Mouse (Mus musculus) E14TG2a.4 (cell line): ENCODE measurements around the gene Cxcl9.

Experiments used
- H3K27me3 ChIP-seq: 2 replicates; pipeline ENCODE4 v1.6.1; 2014; ENCODE audit warnings: low read length, control low read depth; ENCODE audit not compliant: insufficient read depth
- H3K36me3 ChIP-seq: 2 replicates; pipeline ENCODE4 v1.6.1; 2014; ENCODE audit warnings: low read length, control low read depth; ENCODE audit not compliant: insufficient read depth
- H3K4me1 ChIP-seq: replicated peaks from 2 replicates; pipeline ENCODE4 v1.6.1; 2014; ENCODE audit warnings: low read depth, low read length, control low read depth
- H3K4me3 ChIP-seq: replicated peaks from 2 replicates; pipeline ENCODE4 v1.5.1; 2014; ENCODE audit warnings: mild to moderate bottlenecking, low read length
- H3K9me3 ChIP-seq: 2 replicates; pipeline ENCODE4 v1.6.1; 2014; ENCODE audit warnings: low read length, control low read depth
- CTCF ChIP-seq: conservative IDR thresholded peaks from 2 replicates; pipeline ENCODE4 v1.5.1; 2014; ENCODE audit warnings: low read length
- NANOG ChIP-seq: IDR thresholded peaks from 2 replicates; pipeline ENCODE4 v1.6.1; 2014; ENCODE audit warnings: borderline replicate concordance, low read length, mixed read lengths
- POU5F1 ChIP-seq: IDR thresholded peaks from 2 replicates; pipeline ENCODE4 v1.6.1; 2014; ENCODE audit warnings: low read length, borderline replicate concordance

The Cxcl9 gene

DNA sequence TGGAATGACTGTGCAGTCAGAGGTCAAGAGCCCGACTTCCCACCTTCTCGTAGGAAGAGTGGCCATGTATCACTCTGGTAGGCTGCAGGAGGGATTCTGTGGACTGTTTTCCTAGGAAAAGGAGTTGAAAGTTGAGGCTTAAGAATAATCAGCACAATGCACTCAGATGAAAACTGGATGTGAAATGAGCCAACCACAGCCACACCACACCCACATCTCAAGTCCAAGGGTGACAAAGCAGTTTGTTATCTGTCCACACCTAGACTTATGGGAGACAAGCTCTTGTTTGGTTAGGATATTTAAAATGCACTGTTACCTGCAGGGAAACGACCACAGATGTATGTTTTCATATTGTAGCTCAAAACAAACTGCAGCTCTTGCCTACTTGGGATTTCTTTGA, 44.8 kb downstream of the Cxcl9 start:
- no peak for TF ChIP-seq CTCF
- TF ChIP-seq NANOG, result no peak
- TF ChIP-seq POU5F1, result no peak
- H3K27me3 ChIP-seq, result no peaks in the 10 kb centered on the region
- no peak overlapping the region for H3K4me3 ChIP-seq
- H3K4me1 ChIP-seq, result peaks cover 19% of the 10 kb centered on the region
- peaks cover 55% of the 10 kb centered on the region for H3K36me3 ChIP-seq
- H3K9me3 ChIP-seq, result no peaks in the 10 kb centered on the region

DNA sequence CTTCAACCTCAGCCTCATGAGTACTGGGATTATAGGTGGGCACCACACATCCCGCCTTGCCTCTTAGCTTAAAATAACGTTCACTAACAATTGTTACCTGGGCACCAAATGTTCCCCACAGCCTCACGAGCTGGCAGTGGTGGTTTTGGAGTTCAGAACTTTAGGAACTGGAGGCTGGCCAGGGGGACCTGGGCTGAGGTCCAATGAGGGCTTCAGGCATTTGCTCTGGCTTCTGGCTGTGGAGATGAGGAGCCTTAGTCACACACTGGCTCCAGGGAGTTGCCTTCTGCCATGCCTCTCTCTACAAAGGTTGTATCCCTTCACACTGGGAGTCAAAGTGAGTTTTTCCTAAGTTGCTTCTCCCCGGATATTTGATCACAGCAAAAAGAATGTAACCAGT, 45.3 kb downstream of the Cxcl9 start:
- Histone ChIP-seq H3K27me3 (0 out of 2 replicates have a peak, but pooled peaks cover 1% of the 10 kb centered on the region), H3K4me3 (no peak overlapping the region), H3K36me3 (peaks cover 50% of the 10 kb centered on the region), H3K9me3 (no peaks in the 10 kb centered on the region), H3K4me1 (peaks cover 20% of the 10 kb centered on the region)
- TF ChIP-seq CTCF (no peak), NANOG (no peak), POU5F1 (no peak)

DNA sequence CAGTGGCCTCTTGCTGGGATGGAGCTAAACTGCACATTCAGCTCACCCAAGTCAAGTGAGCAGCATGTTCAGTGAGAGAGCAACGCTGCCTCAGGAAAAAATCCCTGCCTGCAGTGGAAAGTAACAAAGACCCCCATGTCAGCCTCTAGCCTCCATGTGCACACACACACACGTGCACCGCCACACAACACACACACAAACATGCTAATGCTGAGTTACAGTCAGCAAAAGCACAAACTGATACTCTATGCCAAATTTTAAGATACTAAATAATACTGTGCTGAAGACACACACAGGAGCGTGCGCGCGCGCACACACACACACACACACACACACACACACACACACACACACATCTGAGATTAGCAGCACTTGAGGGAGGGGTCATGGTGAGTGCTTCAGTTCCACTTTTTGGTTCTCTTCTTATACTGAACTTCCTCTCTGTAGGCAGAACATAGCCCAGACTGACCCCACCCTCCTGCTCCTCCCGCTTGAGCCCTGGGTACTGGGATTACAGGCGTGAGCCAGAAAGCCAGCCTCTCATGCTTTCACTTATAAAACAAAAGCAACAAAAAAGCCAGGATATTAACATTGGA, 48.8 kb downstream of the Cxcl9 start:
- peaks cover 38% of the 10 kb centered on the region for H3K4me1 ChIP-seq
- no peaks in the 10 kb centered on the region for H3K9me3 ChIP-seq
- H3K4me3 ChIP-seq, result no peak overlapping the region
- H3K27me3 ChIP-seq, result peaks cover 11% of the 10 kb centered on the region; the same call in 1 of the 2 replicates
- H3K36me3 ChIP-seq, result peaks cover 17% of the 10 kb centered on the region
- TF ChIP-seq CTCF, result no peak
- no peak for TF ChIP-seq POU5F1
- no peak for TF ChIP-seq NANOG

DNA sequence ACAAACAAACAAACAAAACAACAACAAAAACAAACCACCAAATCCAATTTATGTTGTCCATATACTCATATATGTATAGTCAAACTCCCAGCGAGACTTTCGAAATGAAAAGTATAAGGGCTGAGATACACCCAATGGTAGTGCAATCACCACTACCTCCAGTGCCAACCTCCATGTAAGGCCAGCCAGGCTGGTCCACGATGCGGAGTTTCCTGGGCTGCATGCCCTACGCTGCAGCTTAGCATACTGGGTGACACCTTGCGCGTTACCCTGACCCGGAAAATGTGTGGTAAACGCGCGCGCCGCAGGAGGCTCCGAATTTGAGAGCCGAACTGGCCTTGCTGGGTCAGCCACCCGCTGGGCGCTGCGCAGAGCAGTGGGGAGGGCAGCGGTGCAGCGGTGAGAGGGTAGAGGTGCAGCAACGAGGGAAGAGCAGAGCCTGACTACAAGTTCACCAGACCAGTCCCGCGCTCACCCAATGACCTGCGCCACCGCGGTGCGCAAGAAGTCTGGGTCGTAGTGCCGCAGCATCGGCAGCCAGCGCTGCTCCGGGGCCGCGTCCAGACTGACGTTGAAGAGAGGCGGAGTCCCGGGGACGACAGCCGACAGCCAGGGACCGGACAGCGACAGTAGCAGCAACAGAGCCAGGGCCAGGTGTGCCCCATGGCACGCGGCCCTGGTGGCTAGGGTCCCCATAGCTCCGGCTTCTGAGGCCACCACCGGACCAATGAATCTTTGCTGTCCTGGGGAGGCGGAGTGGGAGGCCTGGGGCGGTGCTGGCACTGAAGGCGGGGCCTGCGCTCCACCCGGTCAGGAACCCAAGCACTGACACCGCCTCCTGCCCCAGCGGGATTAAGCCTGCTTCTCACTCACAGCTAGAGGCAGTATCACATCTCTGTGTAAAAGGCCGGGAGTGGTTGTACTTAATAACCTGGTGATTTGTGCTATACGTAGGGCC, 50.2 kb downstream of the Cxcl9 start, which contains the start of gene Naaa:
Naaa (minus strand) TSS at position 734 of the 958 bp plus-strand sequence.
- Histone ChIP-seq H3K36me3 (peaks cover 4% of the 10 kb centered on the region; the same call in 1 of the 2 replicates), H3K4me1 (peaks cover 44% of the 10 kb centered on the region), H3K4me3 (peak within 1 kb of the TSS; percentile 83), H3K9me3 (no peaks in the 10 kb centered on the region), H3K27me3 (peaks cover 13% of the 10 kb centered on the region; the same call in 1 of the 2 replicates)
- TF ChIP-seq CTCF (no peak), NANOG (no peak), POU5F1 (no peak)
